Mouse (Mus musculus): Measurements from ENCODE around the gene Trappc6a. TPM values are rescaled to one million over a fixed set of nuclear protein-coding genes. Genes with fewer than 3 reads are reported as not detected.
"Not testable (repeated sequence)": the region's sequence is repeated elsewhere in the genome, so short reads cannot be mapped to it uniquely, and the experiment has no call there.

Gene Trappc6a
- total RNA-seq, 2 experiments from 2014 or later: 43.1 to 53.1 TPM

GRCm38 (mm10) chr7:19485488-19485887 is 22.7 kb upstream of the Trappc6a start:
- no peak for DNase-seq
- intact Hi-C loops (cut with DNase I): no loop called here

DNA sequence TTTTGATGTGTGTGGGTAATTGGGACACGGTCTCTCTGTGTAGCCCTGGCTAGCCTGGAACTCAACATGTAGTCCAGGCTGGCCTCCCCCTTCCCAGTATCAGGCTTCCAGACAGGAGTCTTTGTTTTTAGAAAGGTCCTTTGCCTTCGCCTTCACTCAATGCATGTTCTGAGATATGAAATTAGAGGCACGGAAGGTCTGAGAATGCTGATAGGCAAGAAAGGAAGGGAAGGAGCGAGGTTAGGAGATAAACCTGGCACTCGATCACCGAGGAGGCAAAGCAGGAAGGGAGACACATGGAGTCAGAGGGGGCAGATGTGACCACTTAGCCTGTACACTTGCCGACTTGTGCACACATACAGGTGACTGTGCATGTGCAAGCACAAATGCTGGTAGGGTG is 21.6 kb upstream of the Trappc6a start:
- intact Hi-C loops (cut with DNase I): no loop called here
- no peak for DNase-seq

- no peak for DNase-seq
- intact Hi-C loops (cut with DNase I): no loop called here
Measured at GRCm38 (mm10) chr7:19489525-19489924, 18.7 kb upstream of the Trappc6a start.

DNA sequence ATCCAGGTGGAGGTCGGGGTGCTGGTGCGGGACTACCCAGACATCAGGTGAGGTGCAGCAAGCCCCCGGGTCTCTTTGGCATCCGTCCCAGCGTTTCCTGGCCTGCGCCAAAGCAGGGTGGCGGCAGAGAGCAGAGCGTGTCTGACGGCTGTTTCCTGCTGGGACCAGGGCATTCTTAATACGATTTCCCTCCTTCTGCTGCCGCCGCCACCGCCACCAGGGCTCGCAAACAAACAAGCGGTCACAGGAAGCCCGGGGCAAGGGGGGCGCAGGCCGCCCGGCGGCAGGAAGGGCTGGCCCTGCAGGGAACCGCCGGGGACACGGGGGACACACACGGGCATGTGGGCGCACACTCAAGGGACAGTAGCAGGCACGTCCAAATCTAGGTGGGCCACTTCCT is 16.5 kb upstream of the Trappc6a start:
- intact Hi-C loops (cut with DNase I): no loop called here
- DNase-seq: peak; percentile 44 to 58

DNA sequence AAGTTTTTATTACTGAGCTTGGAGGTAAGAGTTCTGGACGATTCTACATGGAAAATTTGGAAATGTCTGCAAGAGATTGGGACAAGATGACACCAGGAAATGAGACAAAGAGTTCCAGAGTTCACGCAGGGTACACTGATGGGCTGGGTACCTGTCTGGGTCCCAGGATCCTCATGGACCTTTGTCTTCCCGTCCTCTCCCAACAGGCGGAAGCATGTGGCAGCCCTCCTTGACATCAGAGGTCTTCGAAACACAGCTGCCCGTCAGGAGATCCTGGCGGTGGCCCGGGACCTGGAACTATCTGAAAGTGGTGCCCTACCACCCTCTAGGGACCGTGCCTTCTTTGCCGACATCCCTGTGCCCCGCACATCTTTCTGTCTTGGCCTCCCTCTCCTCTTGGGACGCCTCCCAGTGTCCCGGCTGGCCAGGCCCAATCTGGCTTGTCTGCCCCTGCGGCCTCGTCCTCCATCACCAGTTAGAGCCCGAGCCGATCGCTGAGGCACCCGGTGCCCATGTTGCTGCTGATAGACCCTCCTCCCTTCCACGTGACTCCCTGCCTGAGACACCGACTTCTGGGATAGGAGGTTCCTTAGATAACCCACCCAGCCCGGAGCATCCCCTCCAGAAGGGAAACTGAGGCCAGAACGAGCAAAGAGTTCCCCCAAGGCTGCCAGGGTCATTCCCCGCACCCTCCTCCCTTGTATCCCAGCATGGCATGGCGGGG is 13.3 kb upstream of the Trappc6a start:
- intact Hi-C loops (cut with DNase I): no loop called here
- no peak for DNase-seq

GRCm38 (mm10) chr7:19495521-19496213 is 12.5 kb upstream of the Trappc6a start:
- peak; percentile 47 to 56 for DNase-seq
- intact Hi-C loops (cut with DNase I): no loop called here

- intact Hi-C loops (cut with DNase I): no loop called here
- DNase-seq: no peak
Measured at GRCm38 (mm10) chr7:19496214-19496555, 12.0 kb upstream of the Trappc6a start.

GRCm38 (mm10) chr7:19498326-19498725 is 9.9 kb upstream of the Trappc6a start:
- intact Hi-C loops (cut with DNase I): no loop called here
- DNase-seq: no peak

- intact Hi-C loops (cut with DNase I): no loop called here
- DNase-seq: no peak
Measured at GRCm38 (mm10) chr7:19500420-19501363, 7.5 kb upstream of the Trappc6a start.

- intact Hi-C loops (cut with DNase I): loop anchor here (2.0 kb wide), 1 partner anchor 71 kb away; no protein-coding TSS in a partner anchor
- DNase-seq: no peak
Measured at GRCm38 (mm10) chr7:19501658-19502057, 6.5 kb upstream of the Trappc6a start.

DNA sequence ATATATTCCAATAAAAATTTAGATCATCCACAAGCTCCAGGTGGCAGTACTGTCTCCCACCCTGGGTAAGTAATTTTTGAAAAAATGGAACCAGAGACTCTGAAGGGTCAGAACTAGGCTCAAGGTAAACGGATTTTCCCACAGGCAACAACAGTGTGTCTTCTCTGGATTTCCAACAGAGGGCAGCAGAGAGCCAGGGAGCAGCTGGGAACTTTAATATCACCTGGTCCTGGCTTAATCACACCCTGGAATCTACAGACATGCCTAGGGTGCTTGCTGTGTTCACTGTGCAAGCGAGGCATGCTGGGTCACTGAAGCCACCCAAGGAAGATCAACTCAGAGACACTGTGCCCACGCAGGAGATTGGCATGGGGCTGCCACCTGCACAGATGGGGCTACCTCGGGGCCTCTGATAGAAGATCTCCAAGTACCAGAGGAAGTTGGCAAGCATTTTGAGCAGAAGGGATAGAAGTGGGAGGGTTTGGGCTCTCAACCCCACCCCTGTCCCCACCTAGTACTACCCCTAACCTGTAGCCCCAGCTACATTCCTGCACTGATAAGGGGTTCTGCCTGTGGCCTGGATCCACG is 4.6 kb upstream of the Trappc6a start:
- intact Hi-C loops (cut with DNase I): loop anchor here (2.0 kb wide), 1 partner anchor 69 kb away; no protein-coding TSS in a partner anchor
- peak; percentile 55 to 82 for DNase-seq

DNA sequence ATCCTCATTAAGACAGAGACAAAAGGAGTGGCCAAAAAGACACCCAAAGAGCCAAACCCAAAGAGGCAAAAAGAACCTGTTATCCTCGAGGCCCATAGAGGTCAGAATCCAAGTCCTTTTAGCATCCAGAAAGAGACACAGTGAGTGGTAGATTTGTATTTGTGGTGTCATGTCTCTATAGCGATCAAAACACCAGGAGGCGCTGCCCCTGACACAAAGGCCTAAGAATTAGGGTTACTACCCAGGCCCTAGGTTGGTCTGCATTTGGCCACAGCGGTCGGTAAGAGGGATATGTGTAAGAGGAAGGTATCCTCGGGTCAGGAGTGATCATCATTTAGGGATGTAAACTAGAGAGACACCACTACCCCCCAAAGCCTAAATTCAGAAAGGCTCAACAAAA is 1.9 kb upstream of the Trappc6a start:
- intact Hi-C loops (cut with DNase I): loop anchor here (5.0 kb wide), 1 partner anchor 111 kb away; no protein-coding TSS in a partner anchor
- DNase-seq: no peak

DNA sequence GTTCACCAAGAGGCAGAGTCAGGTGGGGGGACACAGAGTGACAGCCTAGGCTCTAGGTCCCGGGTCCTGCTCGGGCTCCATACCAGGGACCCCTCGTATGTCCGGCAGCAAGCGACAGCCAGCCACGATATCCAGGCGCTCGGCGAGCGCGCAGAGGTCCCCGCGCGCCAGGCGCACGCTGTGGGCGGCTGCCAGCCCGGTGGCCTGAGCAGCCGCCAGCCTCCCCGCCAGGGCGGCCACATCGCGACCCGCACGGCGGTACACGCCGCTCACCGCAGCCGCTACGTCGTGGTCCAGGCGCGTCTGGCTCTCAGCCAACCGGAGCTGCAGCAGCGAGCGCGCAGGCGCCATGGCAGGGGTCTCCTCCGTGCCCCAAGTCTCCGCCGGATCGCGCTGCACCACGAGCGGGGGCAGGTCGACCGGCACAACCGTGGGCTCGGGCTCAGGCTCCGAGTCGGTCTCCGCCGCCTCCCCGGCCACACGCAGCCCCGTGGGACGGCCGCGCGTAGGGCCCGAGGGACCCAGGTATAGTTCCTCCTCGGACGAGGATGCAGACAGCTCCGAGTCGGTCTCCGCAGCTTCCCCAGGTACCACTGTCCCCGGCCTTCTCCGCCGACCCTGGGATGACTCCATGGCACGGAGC is 1.1 kb upstream of the Trappc6a start:
- peak; percentile 44 to 50 for DNase-seq
- intact Hi-C loops (cut with DNase I): loop anchor here (5.0 kb wide), 1 partner anchor 110 kb away; no protein-coding TSS in a partner anchor

DNA sequence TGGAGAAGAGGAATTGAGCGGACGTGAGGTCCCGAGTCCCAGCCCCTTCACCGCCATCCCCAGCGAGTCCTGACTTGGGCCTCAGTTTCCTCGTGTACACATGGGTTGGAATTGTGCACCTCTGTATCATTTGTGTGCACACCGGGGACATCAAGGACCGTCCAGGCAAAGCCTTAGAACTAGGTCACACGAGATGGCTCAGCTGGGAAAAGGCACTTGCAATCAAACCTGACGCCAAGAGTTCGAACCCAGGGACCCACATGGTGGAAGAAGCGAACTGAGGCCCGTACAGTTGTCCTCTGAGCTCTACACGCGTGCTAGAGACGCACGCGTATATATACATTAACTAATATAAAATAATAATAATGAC is 598 bp upstream of the Trappc6a start:
- DNase-seq: peak in 1 of 2 experiments; percentile 28
- intact Hi-C loops (cut with DNase I): loop anchor here (5.0 kb wide), 1 partner anchor 110 kb away; no protein-coding TSS in a partner anchor

- intact Hi-C loops (cut with DNase I): loop anchor here (5.0 kb wide), 1 partner anchor 108 kb away; no protein-coding TSS in a partner anchor
- peak; percentile 30 to 32 for DNase-seq
Measured at GRCm38 (mm10) chr7:19508924-19509568, 851 bp downstream of the Trappc6a start.

- intact Hi-C loops (cut with DNase I): loop anchor here (5.0 kb wide), 1 partner anchor 108 kb away; no protein-coding TSS in a partner anchor
- no peak for DNase-seq
Measured at GRCm38 (mm10) chr7:19509786-19510185, 1.6 kb downstream of the Trappc6a start.

GRCm38 (mm10) chr7:19511934-19512333 is 3.7 kb downstream of the Trappc6a start:
- intact Hi-C loops (cut with DNase I); DNase-seq: not testable (repeated sequence)

DNA sequence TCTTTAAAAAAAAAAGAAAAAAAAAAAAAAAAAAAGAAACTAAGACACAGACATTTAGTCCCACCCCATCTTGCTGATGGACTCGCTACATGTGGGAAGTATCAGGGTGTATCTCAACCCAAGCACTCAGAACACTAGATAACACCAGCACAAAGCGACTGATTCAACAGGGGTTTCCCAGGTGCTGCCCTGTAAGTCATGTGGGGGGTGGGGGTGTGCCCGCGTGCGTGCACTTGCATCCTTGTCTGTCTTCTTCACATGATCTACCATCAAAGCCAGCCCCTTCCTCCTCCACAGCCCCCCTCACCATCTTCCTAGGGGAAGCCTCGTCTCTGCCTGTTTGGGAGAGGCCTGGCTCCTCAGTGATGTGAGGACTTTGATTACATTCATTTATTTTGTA is 4.2 kb downstream of the Trappc6a start:
- DNase-seq: no peak
- intact Hi-C loops (cut with DNase I): no loop called here

GRCm38 (mm10) chr7:19517652-19518365 is 9.6 kb downstream of the Trappc6a start, which contains the start of gene Nkpd1:
Gene Nkpd1 (plus strand): TSS chr7:19517838.
- intact Hi-C loops (cut with DNase I): no loop called here
- DNase-seq: no peak

Data from heart, postnatal 10 days (tissue).